Mouse (Mus musculus) skeletal muscle tissue, adult 2 months (tissue): ENCODE measurements around the gene Vmn1r197.
"Not testable (repeated sequence)": the region's sequence is repeated elsewhere in the genome, so short reads cannot be mapped to it uniquely, and the experiment has no call there.

Experiments used
- DNase-seq: peaks from one replicate; pipeline ENCODE4 v3.0.0-alpha.2; 2012; ENCODE audit warnings: low read depth, low spot score

The Vmn1r197 gene

DNA sequence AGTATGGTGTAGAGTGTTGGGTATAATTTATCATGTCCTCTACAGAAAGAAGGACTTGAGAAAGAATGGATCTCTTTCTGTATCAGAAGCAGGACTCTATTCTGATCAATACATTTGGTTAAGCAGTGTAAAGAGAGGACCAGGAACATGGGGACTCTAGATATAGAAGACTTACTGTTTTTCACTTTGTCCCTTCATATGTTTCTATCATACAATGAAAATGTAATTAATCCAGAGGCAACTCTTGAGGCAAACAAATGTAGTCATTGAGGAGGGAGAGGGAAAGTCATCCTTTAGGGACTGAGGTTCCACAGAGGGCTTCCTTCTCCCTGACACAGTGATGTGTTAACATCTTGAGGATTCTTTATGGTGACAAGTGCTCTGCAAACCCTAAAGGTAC lies at the start of gene Vmn1r197:
Gene Vmn1r197 (plus strand): TSS at position 301 of the 400 bp plus-strand sequence.
- DNase-seq = no peak

GRCm38 (mm10) chr13:22284578-22284977 lies 39.8 kb upstream of the Vmn1r197 start:
- no peak for DNase-seq

GRCm38 (mm10) chr13:22289620-22290019 lies 34.8 kb upstream of the Vmn1r197 start, which contains the start of gene Vmn1r196:
Vmn1r196 (plus strand) TSS chr13:22289920.
- no peak for DNase-seq

DNA sequence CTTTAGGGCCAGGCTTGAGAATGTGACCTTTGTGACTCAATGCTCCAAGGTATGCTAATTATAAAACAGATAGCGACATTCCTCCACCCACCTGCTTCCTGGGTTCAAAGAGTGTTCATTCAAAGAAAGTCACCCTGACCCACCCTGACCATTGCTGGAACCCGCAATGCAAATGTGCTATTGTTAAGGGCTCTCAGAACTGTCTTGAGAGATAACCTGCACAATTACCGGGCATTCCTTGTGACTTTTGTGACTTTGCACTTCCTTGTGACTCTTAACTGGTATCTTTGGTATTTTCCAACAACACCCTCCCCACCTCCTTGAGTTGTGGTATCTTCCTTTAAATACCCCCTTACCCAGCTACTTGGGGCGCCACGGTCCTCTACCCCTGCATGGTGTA lies 16.3 kb upstream of the Vmn1r197 start:
- not testable (repeated sequence) for DNase-seq

GRCm38 (mm10) chr13:22315361-22315760 lies 9.0 kb upstream of the Vmn1r197 start:
- no peak for DNase-seq

DNA sequence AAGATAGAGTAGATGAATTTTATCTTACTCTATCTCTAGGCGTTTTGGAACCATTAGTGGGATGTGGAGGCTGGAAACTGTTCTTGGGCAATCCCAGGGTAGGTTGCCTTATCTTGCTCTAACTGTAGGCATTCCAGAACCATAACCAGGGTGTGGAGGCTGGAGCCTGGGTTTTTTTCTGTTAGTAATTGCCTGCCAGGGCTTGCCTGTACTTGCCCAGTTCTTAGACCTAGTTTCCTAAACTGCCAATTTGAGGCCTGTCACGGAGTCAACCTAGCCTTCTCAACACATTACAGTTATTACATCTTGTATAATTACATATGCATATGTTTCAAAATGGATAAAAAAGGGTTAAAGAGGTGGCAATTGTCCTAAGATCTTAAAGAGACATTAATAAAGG lies 7.0 kb upstream of the Vmn1r197 start:
- no peak for DNase-seq

DNA sequence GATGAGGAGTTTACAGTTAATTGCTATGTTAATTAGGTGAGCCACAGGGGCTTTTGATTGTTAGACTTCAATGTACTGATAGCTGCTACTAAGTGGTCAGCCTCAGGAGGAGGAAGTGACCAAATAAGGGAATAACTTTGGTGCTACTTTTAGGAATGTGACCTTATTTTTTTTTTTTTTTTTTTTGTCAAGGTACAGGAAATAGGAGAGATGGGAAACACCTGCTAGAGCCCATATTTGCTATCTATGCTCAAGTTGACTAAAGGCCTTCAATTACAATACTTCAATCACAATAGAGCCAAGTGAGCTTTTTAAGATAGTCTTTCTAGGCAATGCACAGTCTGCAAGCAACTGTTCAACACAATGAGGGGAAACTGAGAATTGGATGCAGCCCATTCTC lies 4.3 kb upstream of the Vmn1r197 start:
- no peak for DNase-seq

DNA sequence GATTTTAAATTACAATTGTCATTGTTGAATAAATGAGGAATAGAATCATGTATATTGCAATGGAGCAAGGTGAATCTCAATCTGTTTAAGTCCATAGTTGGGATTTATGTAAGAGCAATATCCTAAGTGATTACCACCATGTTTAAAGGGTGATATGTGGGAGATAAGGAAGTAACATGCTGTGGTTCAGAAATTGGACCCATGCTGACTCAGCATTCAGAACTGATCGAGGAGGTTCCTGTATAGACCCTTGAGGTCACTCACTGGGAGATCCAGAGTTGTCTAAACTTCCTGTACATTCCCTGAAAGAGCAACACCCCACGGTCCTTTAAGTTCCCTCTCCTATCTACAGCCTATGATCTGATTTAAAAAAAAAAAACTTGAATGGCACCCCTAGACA lies 8.9 kb downstream of the Vmn1r197 start:
- DNase-seq = no peak

- no peak for DNase-seq
Measured at GRCm38 (mm10) chr13:22335565-22335964, 11.2 kb downstream of the Vmn1r197 start.

DNA sequence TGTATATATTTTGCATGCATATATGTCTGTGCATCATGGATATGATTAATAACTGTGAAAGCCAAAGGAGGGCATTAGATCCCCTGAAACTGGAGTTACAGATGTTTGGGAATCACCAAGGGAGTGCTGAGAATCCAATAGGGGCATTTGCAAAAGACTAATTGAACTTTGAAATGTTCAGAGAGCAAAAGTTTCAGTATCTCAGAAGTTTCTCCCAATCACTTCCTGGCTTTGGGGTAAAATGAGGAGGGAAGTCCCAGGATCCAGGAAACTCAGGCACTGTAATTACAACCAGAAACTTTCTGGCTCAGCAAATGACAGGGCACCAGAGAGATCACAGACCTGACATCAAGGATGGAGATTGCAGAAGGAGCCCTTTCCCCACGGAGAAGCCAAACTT lies 25.7 kb downstream of the Vmn1r197 start, which contains the start of gene Vmn1r198:
Gene Vmn1r198 (plus strand): TSS at position 301 of the 400 bp plus-strand sequence.
- DNase-seq = no peak

GRCm38 (mm10) chr13:22350813-22351212 lies 26.4 kb downstream of the Vmn1r197 start:
- no peak for DNase-seq

DNA sequence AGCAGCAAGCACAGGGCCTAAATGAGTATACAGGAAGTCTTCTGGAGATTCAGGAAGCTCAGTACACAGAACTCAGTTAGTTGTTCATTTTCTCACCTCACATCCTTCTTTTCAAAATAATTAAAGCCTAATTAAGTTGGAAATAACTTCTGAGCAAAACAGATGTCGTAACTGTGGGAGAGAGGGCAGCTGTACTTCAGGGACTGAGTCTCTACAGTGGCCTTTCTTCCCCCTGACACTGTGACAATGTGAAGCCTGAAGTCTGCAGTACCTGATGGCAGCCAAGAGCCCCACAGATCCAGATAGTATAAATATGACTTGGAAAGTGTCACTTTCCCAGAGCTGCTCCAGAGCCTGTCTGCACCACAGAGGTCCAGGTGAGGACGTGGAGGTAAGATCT lies 55.1 kb downstream of the Vmn1r197 start, which contains the start of gene Vmn1r199:
Gene Vmn1r199 (plus strand): TSS at position 301 of the 400 bp plus-strand sequence.
- no peak for DNase-seq

DNA sequence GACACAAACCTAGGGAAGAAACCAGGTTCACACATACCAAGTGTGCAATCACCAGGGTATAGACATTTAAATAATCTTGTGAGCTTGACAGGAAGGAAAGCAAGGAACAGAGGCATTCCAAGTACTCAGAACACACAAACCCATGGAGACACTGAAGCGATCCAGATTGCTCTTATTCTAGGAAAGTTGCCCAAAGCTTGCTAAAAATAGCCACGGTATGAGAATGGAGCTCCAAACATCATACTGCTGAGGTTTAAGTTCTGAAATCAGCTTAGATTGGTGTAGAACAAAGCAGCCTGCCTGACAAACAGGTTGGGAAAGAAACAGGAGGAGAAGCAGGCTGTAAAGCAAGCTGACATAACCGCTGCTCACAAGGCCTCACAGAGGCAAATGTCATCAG lies 56.7 kb downstream of the Vmn1r197 start:
- DNase-seq = not testable (repeated sequence)
